Mouse (Mus musculus) gastrocnemius, adult 8-10 months (tissue): Measurements from ENCODE around the gene Adam1b. TPM values are rescaled to one million over a fixed set of nuclear protein-coding genes. Genes with fewer than 3 reads are reported as not detected.

Experiments
- total RNA-seq, 4 experiments: library from RNA; stranded (reverse); gene quantifications; 2 replicates each; pipeline ENCODE4 v1.2.4; 2022

Adam1b gene
- total RNA-seq, 4 experiments from 2014 or later, result not detected

Other genes starting within 250 kb of the Adam1b start
- gene Trafd1, start 117.8 kb downstream of the Adam1b start, total RNA-seq, result 10 to 100 TPM; 37.4 to 45.4 (median 40.5) TPM
- gene Naa25, start 105.5 kb downstream of the Adam1b start, total RNA-seq, result 10 to 100 TPM; 28.5 to 32.6 (median 30.3) TPM
- 1 to 10 TPM; 6.3 to 9.3 (median 8.5) TPM for gene Tmem116, start 51.5 kb downstream of the Adam1b start, total RNA-seq
- 10 to 100 TPM; 30.5 to 34.9 (median 31.1) TPM for gene Erp29, start 50.9 kb downstream of the Adam1b start, total RNA-seq
- 1 to 10 TPM; 1.1 to 1.9 (median 1.5) TPM for gene Adam1a, start 42.0 kb upstream of the Adam1b start, total RNA-seq
- gene Gm42878, start 42.0 kb upstream of the Adam1b start, total RNA-seq, result under 1 TPM in 1 of 4 experiments, not detected in 3; 0.94 TPM
- gene Mapkapk5, start 42.5 kb upstream of the Adam1b start, total RNA-seq, result 100 to 1,000 TPM; 112 to 152 (median 133) TPM
- gene Aldh2, start 90.4 kb upstream of the Adam1b start, total RNA-seq, result 100 to 1,000 TPM; 112 to 210 (median 157) TPM
- gene Acad12, start 115.5 kb upstream of the Adam1b start, total RNA-seq, result 10 to 100 TPM; 23.7 to 31.0 (median 28.0) TPM
- 10 to 100 TPM; 12.7 to 14.7 (median 13.5) TPM for gene Acad10, start 157.1 kb upstream of the Adam1b start, total RNA-seq
- 10 to 100 TPM; 32.5 to 36.5 (median 34.7) TPM for gene Brap, start 157.1 kb upstream of the Adam1b start, total RNA-seq
- 100 to 1,000 TPM in 1 of 4 experiments, 10 to 100 TPM in 3; 82.6 to 108 (median 88.6) TPM for gene Atxn2, start 207.9 kb upstream of the Adam1b start, total RNA-seq